Mouse (Mus musculus) lung, postnatal 14 days (tissue): ENCODE results near the gene Ush1g.

Experiments
- DNase-seq: peaks from one replicate; pipeline ENCODE4 v3.0.0; 2021

Ush1g gene

DNA sequence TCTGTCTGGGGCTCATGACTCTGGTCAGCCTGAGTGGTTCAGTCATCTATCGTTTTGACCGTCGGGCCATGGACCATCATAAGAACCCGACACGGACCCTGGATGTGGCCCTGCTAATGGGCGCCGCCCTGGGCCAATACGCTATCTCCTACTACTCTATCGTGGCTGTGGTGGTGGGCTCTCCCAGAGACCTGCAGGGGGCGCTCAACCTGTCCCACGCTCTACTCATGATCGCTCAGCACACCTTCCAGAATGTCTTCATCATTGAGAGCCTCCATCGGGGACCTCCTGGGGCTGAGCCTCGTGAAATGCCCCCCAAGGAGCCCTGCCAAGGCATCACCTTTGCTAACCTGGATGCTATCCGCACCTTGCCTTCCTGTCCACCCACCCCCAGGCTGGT, 7.5 kb upstream of the Ush1g start:
- DNase-seq = no peak

- no peak for DNase-seq
Measured at GRCm38 (mm10) chr11:115326730-115327129, 4.9 kb upstream of the Ush1g start.

DNA sequence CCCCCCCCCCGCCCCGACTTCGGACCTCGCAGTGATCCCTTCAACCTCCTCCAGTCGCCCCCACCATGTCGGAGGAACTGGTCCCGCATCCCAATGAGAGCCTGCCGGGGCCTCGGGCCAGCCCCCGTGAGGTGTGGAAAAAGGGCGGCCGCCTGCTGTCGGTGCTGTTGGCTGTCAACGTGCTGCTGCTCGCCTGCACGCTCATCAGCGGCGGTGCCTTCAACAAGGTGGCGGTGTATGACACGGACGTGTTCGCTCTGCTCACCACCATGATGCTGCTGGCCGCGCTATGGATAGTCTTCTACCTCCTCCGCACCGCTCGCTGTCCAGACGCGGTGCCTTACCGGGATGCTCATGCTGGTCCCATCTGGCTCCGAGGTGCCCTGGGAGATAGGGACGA, 1.5 kb upstream of the Ush1g start:
- no peak for DNase-seq

DNA sequence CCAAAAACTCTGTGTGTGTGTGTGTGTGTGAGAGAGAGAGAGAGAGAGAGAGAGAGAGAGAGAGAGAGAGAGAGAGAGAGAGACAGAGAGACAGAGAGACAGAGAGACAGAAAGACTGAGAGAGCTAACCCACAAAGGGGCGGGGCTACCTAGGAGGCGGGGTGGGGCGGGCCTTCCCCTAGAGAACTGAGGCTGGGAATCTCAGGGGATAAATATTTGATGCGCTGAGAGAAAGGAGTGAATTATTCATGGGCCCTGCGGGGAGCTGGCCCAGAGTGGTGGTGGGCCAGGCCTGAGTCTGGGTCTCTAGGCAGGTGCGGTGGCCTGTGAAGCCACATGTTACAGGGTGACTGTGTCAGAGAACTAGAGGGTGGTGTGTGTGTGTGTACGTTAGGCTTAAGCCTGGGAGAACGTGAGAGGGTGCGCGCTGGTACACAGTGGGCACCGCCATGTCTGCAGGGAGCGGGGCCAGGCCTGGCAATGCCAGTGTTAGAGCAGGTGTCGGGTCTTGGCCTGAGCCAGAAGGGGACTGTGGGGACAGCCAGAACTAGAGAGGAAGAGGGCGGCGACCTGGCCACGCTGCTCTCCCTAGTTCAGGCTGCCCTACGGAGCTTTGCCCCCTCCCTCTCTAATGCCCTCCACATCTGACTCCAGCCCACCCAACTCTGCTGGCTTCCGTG, 2.0 kb downstream of the Ush1g start:
- DNase-seq = no peak

DNA sequence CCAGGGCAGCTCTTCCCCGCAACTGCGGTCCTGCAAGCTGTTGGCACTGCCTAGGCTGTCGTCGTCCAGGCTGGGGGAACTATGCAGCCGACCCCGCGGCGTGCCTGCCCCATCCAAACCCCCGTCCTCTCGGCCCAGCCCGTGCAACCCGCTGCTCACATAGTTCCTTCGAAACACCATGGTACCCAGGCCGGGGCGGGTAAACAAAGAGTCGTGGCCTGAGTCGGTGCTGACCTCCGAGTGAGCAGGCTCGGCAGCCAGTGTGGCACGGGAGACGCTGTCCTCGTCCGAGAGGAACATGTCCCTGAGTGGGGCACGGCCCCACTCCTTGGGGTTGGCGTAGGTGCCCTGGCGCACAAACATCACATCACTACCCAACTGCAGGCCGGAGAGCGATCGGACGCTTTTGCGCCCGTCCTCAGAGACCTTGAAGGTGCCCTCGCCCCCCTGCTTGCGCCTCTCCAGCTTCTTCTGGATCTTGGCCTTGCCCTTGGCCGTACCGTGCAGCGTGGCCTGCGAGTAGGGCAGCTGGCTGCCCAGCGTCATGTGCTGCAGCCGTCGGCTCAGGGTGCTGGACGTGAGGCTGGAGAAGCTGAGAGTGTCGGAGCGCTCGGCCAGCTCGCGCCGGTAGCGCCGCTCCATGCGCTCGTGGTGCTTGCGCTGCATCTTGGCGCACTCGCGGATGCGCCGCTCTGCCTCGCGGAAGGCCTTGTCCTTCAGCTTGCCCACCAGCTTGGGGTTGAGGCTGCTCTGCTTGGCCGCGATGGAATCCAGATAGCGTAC, 3.4 kb downstream of the Ush1g start:
- DNase-seq = no peak

GRCm38 (mm10) chr11:115317204-115317603, 4.6 kb downstream of the Ush1g start:
- no peak for DNase-seq

GRCm38 (mm10) chr11:115314249-115314648, 7.6 kb downstream of the Ush1g start:
- DNase-seq = no peak

GRCm38 (mm10) chr11:115308781-115309180, 13.1 kb downstream of the Ush1g start:
- no peak for DNase-seq

- no peak for DNase-seq
Measured at GRCm38 (mm10) chr11:115306863-115307262, 15.0 kb downstream of the Ush1g start, which contains the start of gene Otop2. Gene Otop2 (plus strand): TSS chr11:115307163.

- no peak for DNase-seq
Measured at GRCm38 (mm10) chr11:115303167-115303566, 18.7 kb downstream of the Ush1g start.

DNA sequence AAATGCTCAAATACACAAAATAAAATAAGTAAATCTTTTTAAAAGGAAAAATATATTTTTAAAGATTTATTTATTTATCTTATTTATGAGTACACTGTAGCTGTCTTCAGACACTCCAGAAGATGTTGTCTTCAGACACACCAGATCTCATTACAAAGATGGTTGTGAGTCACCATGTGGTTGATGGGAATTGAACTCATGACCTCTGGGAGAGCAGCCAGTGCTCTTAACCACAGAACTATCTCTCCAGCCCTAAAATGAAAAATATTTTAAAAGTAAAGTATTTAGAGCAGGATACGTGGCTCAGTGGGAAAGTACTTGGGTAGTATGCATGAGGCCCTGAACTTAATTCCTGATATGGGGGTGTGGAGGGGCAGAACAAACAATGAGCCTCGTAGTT, 20.5 kb downstream of the Ush1g start:
- DNase-seq = no peak

- no peak for DNase-seq
Measured at GRCm38 (mm10) chr11:115300745-115301144, 21.1 kb downstream of the Ush1g start.

DNA sequence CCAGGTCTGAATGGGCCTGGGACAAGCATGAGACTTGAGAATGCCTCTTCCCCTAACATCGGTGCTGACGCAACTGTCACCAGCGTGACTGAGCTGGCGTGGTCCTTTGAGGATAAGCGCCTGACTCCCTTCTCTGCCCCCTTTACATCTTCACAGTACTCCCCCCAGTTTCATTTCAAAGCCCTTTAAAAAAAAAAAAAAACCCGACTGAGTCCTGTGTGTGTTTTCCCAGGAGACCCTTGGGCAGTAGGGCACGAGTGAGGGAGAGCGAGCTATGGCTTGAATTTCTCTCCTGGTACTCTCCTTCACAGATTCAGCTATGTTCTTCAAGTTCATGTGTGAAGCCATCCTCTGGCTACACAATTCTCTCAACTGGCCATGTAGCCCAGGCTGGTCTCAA, 23.7 kb downstream of the Ush1g start:
- DNase-seq = no peak

DNA sequence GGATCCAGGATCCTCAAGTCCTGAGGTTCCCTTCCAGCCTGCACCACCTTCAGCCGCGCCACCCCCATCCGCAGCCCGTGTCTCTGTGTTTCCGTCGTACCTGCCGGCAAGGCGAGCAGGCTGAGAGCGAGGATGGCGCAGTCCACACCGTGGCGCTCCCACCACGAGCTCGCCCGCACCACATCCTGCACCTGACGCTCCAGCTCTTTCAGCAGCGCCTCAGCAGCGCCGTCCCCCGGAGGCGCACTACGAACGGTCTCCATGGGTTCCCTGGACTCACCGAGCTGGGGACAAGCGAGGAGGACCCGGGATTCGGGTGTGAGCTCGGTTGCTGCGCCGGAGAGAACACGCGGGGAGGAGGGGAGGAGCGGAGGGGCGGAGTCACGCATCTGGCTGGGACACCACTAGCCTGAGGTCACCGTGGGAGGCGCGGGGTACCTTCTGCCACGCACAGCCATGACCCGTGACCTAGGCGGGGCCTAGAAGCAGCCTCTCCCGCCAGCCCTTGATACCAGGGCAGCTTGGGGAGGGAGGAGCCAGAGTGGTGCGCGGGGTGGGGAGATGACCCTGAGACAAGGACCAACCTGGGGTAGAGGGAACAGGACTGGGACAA, 24.5 kb downstream of the Ush1g start, which contains the start of gene Fads6:
TSS of gene Fads6 (minus strand) at position 450 of the 613 bp plus-strand sequence.
- DNase-seq = peak; percentile 37

GRCm38 (mm10) chr11:115296471-115297210, 25.2 kb downstream of the Ush1g start:
- DNase-seq = no peak

DNA sequence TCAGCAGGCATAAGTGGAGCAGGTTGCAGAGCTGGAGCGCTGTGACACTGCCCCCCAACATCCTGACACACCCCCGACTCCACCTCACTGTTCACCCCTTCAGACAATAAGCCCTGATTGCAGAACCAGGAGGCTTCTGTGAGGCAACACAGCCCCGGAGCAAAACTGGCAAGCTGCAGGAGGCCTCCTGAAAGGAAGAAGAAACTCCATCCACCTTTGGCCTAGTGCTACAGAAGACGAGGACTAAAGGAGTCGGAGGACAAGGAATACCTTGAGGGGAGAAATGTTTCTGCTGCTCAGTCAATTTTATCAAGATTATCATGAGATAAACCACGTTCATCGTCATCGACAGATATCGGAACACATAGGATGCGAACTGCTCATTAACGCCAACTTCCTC, 25.9 kb downstream of the Ush1g start:
- no peak for DNase-seq

DNA sequence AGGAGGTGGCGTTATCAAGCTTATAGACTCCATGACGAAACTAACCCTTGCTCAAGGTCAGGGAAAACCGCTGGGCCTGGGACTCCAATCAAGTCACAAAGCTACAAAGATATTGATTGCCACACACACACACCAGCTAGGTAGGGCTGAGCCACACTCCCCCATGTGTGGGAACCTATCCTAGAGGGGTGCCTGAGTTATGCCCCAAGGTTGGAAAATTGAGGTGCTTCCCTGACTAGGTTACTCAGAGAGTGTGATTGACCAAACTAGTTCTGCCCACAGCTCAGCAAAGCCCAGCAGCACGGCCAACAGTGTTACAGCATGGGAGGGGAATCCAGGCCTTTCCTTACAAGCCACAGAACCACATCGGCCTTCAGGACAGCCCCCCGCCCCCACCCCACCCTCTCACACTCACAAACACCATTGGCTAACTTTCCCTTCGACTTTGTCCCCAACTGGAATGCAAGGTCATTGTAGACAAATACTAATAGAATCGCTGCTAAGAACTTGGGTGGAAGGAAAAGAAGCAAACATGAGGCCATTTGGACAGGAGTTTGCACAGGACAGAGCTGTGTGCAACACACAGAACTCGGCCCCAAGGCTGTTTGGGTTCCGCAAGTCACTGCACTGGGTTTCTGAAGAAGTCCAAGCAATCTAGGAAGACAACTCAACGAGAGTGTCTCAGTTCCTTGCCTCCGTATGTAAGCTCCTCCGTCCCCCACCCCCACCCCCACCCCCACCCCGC, 29.0 kb downstream of the Ush1g start:
- DNase-seq = no peak

DNA sequence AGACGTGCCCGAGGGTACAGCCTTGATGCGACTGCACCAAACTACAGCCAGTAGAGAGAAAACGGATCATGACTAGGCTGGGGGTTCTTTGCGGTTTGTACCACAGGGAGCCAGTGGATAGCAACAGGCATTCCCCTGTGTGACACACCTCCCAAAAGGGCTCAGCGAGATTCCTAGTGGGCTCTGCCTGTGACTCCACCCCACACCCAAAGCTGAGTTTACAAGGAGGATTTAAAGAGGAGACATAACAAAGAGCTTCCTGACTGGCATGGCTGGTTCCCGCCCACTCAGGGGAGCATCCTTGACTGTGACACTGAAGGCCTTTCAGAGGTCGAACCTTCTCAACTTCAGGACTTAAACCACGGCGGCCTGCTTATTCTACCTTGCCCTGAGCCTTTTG, 30.3 kb downstream of the Ush1g start:
- no peak for DNase-seq

DNA sequence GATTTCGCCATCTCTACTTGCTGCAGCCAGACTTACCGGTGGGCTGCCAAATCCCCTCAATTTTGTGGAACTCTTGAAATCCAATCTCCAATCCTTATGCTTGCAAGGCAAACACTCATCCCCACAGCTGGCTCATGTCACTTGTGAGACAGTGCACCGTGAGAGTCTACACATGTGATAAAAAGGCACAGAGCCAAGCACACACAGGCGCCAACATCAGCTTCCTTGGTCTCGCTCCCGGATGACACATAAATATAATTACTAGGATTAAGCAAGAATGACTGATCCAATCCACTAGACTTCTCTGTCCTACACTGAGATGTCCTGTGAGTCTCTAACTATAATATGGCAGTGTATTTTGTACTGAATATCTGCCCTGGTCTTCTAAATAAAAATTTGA, 30.9 kb downstream of the Ush1g start:
- peak; percentile 80 for DNase-seq

GRCm38 (mm10) chr11:115290314-115290713, 31.5 kb downstream of the Ush1g start:
- DNase-seq = no peak

DNA sequence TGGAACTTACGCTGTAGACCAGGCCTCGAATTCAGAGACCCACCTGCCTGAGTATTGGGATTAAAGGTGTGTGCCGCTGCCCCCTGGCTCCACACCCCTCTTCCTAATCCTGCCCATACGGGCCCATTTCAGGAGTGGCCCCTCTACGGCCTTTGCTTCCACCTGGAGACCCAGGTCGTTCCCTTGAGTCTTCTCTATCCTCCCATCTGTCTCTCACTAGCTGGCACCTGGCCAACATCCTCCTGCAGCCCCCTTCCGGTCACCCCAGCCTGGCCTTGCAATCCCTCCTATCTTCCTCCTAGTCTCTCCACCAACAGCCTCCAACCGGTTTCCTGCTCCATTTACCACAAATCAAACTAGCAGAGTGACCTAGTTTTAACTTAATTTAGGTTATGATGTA, 32.0 kb downstream of the Ush1g start:
- DNase-seq = no peak

DNA sequence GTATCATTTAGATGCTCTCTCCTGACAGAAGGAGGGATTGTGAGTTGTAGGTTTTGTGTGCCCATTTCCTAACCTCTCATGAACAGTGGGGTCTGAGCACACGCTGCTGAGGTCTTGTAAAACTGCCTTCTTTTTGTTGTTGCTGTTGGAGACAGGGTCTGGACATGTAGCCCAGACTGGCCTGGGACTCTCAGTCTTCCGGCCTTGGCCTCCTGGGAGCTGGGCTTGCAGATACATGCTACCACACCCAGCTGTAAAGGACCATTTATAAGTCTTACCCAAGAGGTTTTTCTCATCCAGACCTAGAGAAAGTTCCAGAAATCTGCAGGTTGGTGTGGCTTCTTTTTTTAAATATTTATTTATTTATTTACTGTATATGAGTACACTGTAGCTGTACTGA, 33.5 kb downstream of the Ush1g start:
- no peak for DNase-seq

GRCm38 (mm10) chr11:115287386-115287785, 34.5 kb downstream of the Ush1g start:
- no peak for DNase-seq
